Mouse (Mus musculus) CH12.LX (cell line): ENCODE measurements around the gene Sec22b. TPM values are rescaled to one million over a fixed set of nuclear protein-coding genes. Genes with fewer than 3 reads are reported as not detected.

Experiments
- DNase-seq: peaks from one replicate; pipeline ENCODE4 v3.0.0-alpha.2; 2013; ENCODE audit errors: extremely low read depth
- H3K27ac ChIP-seq: 2 replicates; pipeline ENCODE4 v1.5.1; 2012; ENCODE audit warnings: low read depth, mild to moderate bottlenecking, control low read depth, moderate library complexity; ENCODE audit not compliant: insufficient read depth
- H3K27me3 ChIP-seq: replicated peaks from 2 replicates; pipeline ENCODE3; 2012; ENCODE audit warnings: inconsistent platforms
- H3K36me3 ChIP-seq, 2 experiments: replicated peaks in 1 of 2; 2 replicates each; pipeline versions ENCODE3 to v1.6.1; 2012; ENCODE audit warnings: inconsistent platforms in 1 of 2, low read length in 1 of 2, mild to moderate bottlenecking in 1 of 2, mixed read lengths in 1 of 2, moderate library complexity in 1 of 2; ENCODE audit not compliant: control insufficient read depth in 1 of 2, insufficient read depth in 1 of 2
- H3K4me1 ChIP-seq, 2 experiments: 2 replicates each; pipeline ENCODE4 v1.6.1; 2012; ENCODE audit warnings: inconsistent platforms in 1 of 2, moderate library complexity in 1 of 2; ENCODE audit not compliant: insufficient read depth in 2 of 2, control insufficient read depth in 1 of 2
- H3K4me2 ChIP-seq: 2 replicates; pipeline ENCODE4 v1.6.1; 2012; ENCODE audit warnings: low read depth, mild to moderate bottlenecking, control low read depth; ENCODE audit not compliant: poor library complexity, insufficient read depth, severe bottlenecking
- H3K4me3 ChIP-seq, 3 experiments: fragments of 150-350 bp in 1 of 3; sonication (generic) in 1 of 3; replicated peaks in 1 of 3; 2 replicates each; pipeline versions ENCODE3 to v1.5.1; 2011 to 2012; ENCODE audit warnings: low read depth in 2 of 3, low read length in 2 of 3, mild to moderate bottlenecking in 2 of 3, moderate library complexity in 2 of 3, control low read depth in 1 of 3, improper control_type of control experiment in 1 of 3, inconsistent platforms in 1 of 3, mixed read lengths in 1 of 3; ENCODE audit not compliant: poor library complexity in 1 of 3
- H3K79me2 ChIP-seq: replicated peaks from 2 replicates; pipeline ENCODE4 v1.6.1; 2012; ENCODE audit warnings: mild to moderate bottlenecking, moderate library complexity; ENCODE audit not compliant: control insufficient read depth, poor library complexity, insufficient read depth, severe bottlenecking; ENCODE audit errors: extremely low read depth
- H3K9ac ChIP-seq: 2 replicates; pipeline ENCODE4 v1.6.1; 2012; ENCODE audit warnings: low read depth, mild to moderate bottlenecking, control low read depth, moderate library complexity; ENCODE audit not compliant: insufficient read depth
- H3K9me3 ChIP-seq: replicated peaks from 2 replicates; pipeline ENCODE3; 2012; ENCODE audit warnings: low read length, inconsistent platforms, mixed read lengths
- BHLHE40 ChIP-seq: IDR thresholded peaks from 2 replicates; pipeline ENCODE4 v1.6.1; 2011; ENCODE audit warnings: mild to moderate bottlenecking, low read depth, low read length, improper control_type of control experiment
- CHD1 ChIP-seq: IDR thresholded peaks from 2 replicates; pipeline ENCODE4 v1.6.1; 2012; ENCODE audit warnings: low read depth, low read length, improper control_type of control experiment, inconsistent platforms
- CHD2 ChIP-seq: IDR thresholded peaks from 2 replicates; pipeline ENCODE4 v1.6.1; 2011; ENCODE audit warnings: low read length, improper control_type of control experiment
- CTCF ChIP-seq, 2 experiments: IDR thresholded peaks in 1 of 2; conservative IDR thresholded peaks in 1 of 2; 2 replicates each; pipeline ENCODE4 v1.5.1; 2011 to 2012; ENCODE audit warnings: low read depth in 2 of 2, low read length in 2 of 2, improper control_type of control experiment in 1 of 2, inconsistent platforms in 1 of 2, mild to moderate bottlenecking in 1 of 2, moderate library complexity in 1 of 2
- E2F4 ChIP-seq: IDR thresholded peaks from 2 replicates; pipeline ENCODE4 v1.6.1; 2011; ENCODE audit warnings: low read depth, low read length, improper control_type of control experiment; ENCODE audit not compliant: insufficient replicate concordance
- ELF1 ChIP-seq: IDR thresholded peaks from 2 replicates; pipeline ENCODE4 v1.6.1; 2014; ENCODE audit warnings: low read depth, mild to moderate bottlenecking, inconsistent platforms, low read length, improper control_type of control experiment
- EP300 ChIP-seq: IDR thresholded peaks from 2 replicates; pipeline ENCODE4 v1.6.1; 2011; ENCODE audit warnings: low read length, improper control_type of control experiment
- ETS1 ChIP-seq: conservative IDR thresholded peaks from 2 replicates; pipeline ENCODE4 v1.6.1; 2012; ENCODE audit warnings: low read depth, mild to moderate bottlenecking, inconsistent platforms, low read length, improper control_type of control experiment, moderate library complexity
- GABPA ChIP-seq: IDR thresholded peaks from 2 replicates; pipeline ENCODE4 v1.6.1; 2012; ENCODE audit warnings: low read depth, low read length, improper control_type of control experiment, inconsistent platforms; ENCODE audit not compliant: insufficient replicate concordance
- JUN ChIP-seq: IDR thresholded peaks from 2 replicates; pipeline ENCODE4 v1.6.1; 2011; ENCODE audit warnings: low read depth, mild to moderate bottlenecking, low read length, improper control_type of control experiment, moderate library complexity; ENCODE audit not compliant: insufficient read depth
- KAT2A ChIP-seq: IDR thresholded peaks from 2 replicates; pipeline ENCODE4 v1.6.1; 2012; ENCODE audit warnings: low read length, improper control_type of control experiment, inconsistent platforms; ENCODE audit not compliant: insufficient replicate concordance
- MAFK ChIP-seq: IDR thresholded peaks from 2 replicates; pipeline ENCODE4 v1.6.1; 2011; ENCODE audit warnings: low read length, improper control_type of control experiment; ENCODE audit not compliant: insufficient replicate concordance
- MEF2A ChIP-seq: IDR thresholded peaks from 2 replicates; pipeline ENCODE4 v1.6.1; 2014; ENCODE audit warnings: low read depth, mild to moderate bottlenecking, inconsistent platforms, low read length, improper control_type of control experiment, borderline replicate concordance
- MYC ChIP-seq: IDR thresholded peaks from 2 replicates; pipeline ENCODE4 v1.6.1; 2011; ENCODE audit warnings: low read depth, mild to moderate bottlenecking, improper control_type of control experiment, low read length
- NRF1 ChIP-seq: IDR thresholded peaks from 2 replicates; pipeline ENCODE4 v1.6.1; 2014; ENCODE audit warnings: low read depth, mild to moderate bottlenecking, inconsistent platforms, low read length, improper control_type of control experiment, moderate library complexity
- PAX5 ChIP-seq: IDR thresholded peaks from 2 replicates; pipeline ENCODE4 v1.6.1; 2012; ENCODE audit warnings: low read length, inconsistent platforms, mixed read lengths
- POLR2A ChIP-seq: IDR thresholded peaks from 2 replicates; pipeline ENCODE4 v1.6.1; 2011; ENCODE audit warnings: low read depth, mild to moderate bottlenecking, improper control_type of control experiment, low read length
- POLR2AphosphoS2 ChIP-seq: IDR thresholded peaks from 2 replicates; pipeline ENCODE4 v1.6.1; 2011; ENCODE audit warnings: low read depth, low read length, improper control_type of control experiment
- SIN3A ChIP-seq: IDR thresholded peaks from 2 replicates; pipeline ENCODE4 v1.6.1; 2012; ENCODE audit warnings: low read length, improper control_type of control experiment, inconsistent platforms
- SMC3 ChIP-seq: IDR thresholded peaks from 2 replicates; pipeline ENCODE4 v1.6.1; 2011; ENCODE audit warnings: low read depth, low read length, improper control_type of control experiment
- TBP ChIP-seq: conservative IDR thresholded peaks from 2 replicates; pipeline ENCODE4 v1.6.1; 2011; ENCODE audit warnings: low read depth, low read length, improper control_type of control experiment
- TCF12 ChIP-seq: IDR thresholded peaks from 2 replicates; pipeline ENCODE4 v1.6.1; 2014; ENCODE audit warnings: low read depth, mild to moderate bottlenecking, inconsistent platforms, low read length, improper control_type of control experiment
- UBTF ChIP-seq: IDR thresholded peaks from 2 replicates; pipeline ENCODE4 v1.6.1; 2012; ENCODE audit warnings: low read depth, mild to moderate bottlenecking, inconsistent platforms, low read length, improper control_type of control experiment, moderate library complexity
- USF1 ChIP-seq: IDR thresholded peaks from 2 replicates; pipeline ENCODE4 v1.6.1; 2014; ENCODE audit warnings: low read depth, mild to moderate bottlenecking, inconsistent platforms, low read length, improper control_type of control experiment
- ZKSCAN1 ChIP-seq: IDR thresholded peaks from 2 replicates; pipeline ENCODE4 v1.6.1; 2012; ENCODE audit warnings: low read depth, inconsistent platforms, low read length, improper control_type of control experiment, borderline replicate concordance
- ZNF384 ChIP-seq: IDR thresholded peaks from 2 replicates; pipeline ENCODE4 v1.6.1; 2012; ENCODE audit warnings: low read depth, low read length, improper control_type of control experiment, inconsistent platforms
- dilution Hi-C: fragments of 300-500 bp; cut with MboI; formaldehyde crosslinking; loops from 2 replicates; pipeline ENCODE4 v1.14.3; 2020; ENCODE audit warnings: low sequenced_read_pairs; ENCODE audit not compliant: extremely low pct_unique_long_range_greater_than_20kb, extremely low pct_ligation_motif_present
- in situ Hi-C: fragments of 300-500 bp; cut with MboI; formaldehyde crosslinking; loops from 3 replicates; pipeline ENCODE4 v1.14.3; 2019; ENCODE audit warnings: low sequenced_read_pairs, low pct_ligation_motif_present, low pct_unique_long_range_greater_than_20kb, mixed read lengths
- polyA plus RNA-seq: library from polyadenylated mRNA; unstranded; fragments of >175 nt; gene quantifications from 2 replicates; pipeline ENCODE4 v1.2.1, GENCODE M21; 2012; ENCODE audit warnings: low read depth; ENCODE audit not compliant: insufficient read length
- total RNA-seq, 2 experiments: library from RNA; depleted of rRNA; stranded (reverse); fragments of 300-350 nt in 1 of 2; fragments of >200 nt in 1 of 2; gene quantifications; 2 replicates each; pipeline ENCODE4 v1.2.3; 2012 to 2014

The Sec22b gene
- total and polyA plus RNA-seq, 3 experiments, result 42.6 to 82.8 (median 82.4) TPM

DNA sequence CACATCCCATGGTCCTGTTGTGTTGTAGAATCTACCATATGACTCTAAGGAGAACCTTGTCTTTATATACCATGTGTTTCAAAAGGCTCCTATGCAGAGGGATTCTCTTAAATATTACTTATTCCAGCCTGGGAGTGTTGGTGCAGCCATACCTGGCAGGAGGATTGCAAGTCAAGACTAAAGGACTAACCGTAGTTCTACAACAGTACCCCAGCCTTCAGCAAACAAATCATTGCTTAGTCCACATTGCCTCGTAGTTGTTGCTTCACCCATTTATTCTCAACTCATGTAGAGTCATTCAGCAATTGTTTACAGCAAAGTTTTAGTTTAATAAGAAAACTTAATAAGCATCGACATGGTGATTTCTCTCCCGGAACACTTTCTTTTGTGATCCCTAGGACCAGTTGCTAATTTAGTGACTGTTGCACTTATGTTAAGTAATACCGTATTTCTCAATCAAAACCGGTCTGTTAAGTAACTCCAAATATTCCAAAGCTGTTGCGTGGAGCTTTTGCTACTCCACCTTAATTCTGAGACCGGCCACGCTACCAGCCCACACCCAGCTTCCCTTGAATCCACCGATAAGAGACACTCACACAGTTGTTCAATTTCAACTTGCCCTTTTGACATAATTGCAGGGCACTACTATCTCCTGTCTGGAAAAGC, 18.0 kb downstream of the Sec22b start:
- Histone ChIP-seq H3K27ac (no peak overlapping the region), H3K36me3 (peaks cover 37 to 90% of the 10 kb centered on the region in 2 experiments), H3K4me3 (no peak overlapping the region), H3K4me2 (no peak overlapping the region), H3K79me2 (no peaks in the 10 kb centered on the region), H3K4me1 (no peaks in the 10 kb centered on the region), H3K9ac (no peak overlapping the region), H3K9me3 (no peaks in the 10 kb centered on the region), H3K27me3 (no peaks in the 10 kb centered on the region)
- no peak for DNase-seq
- dilution Hi-C loops (no loop called here), in situ Hi-C loops (no loop called here)
- TF ChIP-seq BHLHE40 (no peak), MAFK (no peak), NRF1 (no peak), CTCF (conservative IDR thresholded peaks at IDR 0.05 in 1 of 2, IDR thresholded peaks at IDR 0.05 in 1 of 2; ENCODE audit: low read depth in 2 of 2, low read length in 2 of 2) (no peak), ZNF384 (no peak), E2F4 (no peak), CHD1 (no peak), TBP (no peak), UBTF (no peak), PAX5 (no peak), ELF1 (no peak), ZKSCAN1 (no peak), POLR2AphosphoS2 (no peak), POLR2A (no peak), TCF12 (no peak), GABPA (no peak), MYC (no peak), KAT2A (no peak), EP300 (no peak)

DNA sequence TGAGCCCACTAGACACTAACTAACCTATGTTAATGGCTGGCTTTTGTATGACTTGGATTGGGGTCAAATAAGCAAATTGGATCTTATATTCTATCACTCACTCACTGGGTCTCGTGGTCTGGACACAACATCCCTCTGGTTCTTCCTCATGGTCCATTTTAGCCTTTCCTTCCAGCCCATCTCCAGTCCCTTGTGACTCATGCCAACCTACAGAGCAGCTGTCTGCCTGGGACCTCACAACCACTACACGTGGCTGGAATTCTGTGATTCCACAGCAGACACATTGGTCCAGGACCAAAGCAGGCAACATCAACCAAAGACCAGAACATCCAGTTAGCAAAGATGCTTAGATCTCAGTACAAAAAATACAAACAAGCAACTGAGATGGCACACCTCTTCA, 24.3 kb downstream of the Sec22b start:
- Histone ChIP-seq H3K27me3 (no peaks in the 10 kb centered on the region), H3K4me1 (peaks cover 0 to 3% of the 10 kb centered on the region in 2 experiments; a peak in 2 of 4 replicates), H3K4me2 (no peak overlapping the region), H3K4me3 (no peak overlapping the region), H3K36me3 (peaks cover 14 to 44% of the 10 kb centered on the region in 2 experiments), H3K9me3 (no peaks in the 10 kb centered on the region), H3K79me2 (no peaks in the 10 kb centered on the region), H3K9ac (no peak overlapping the region), H3K27ac (no peak overlapping the region)
- DNase-seq, result no peak
- dilution Hi-C loops (no loop called here), in situ Hi-C loops (loop anchor here (5.0 kb wide), 1 partner anchor 302 kb away; no protein-coding TSS in a partner anchor)
- no peak for TF ChIP-seq KAT2A
- TF ChIP-seq CHD2, result no peak
- no peak for TF ChIP-seq USF1
- no peak for TF ChIP-seq MEF2A
- TF ChIP-seq JUN, result no peak
- no peak for TF ChIP-seq SMC3
- no peak for TF ChIP-seq PAX5
- TF ChIP-seq MAFK, result no peak
- no peak for TF ChIP-seq POLR2A
- no peak for TF ChIP-seq ETS1
- no peak for TF ChIP-seq SIN3A
- TF ChIP-seq TCF12, result no peak
